Mouse (Mus musculus): ENCODE measurements at regions not wholly inside any gene's neighbourhood (a gene's known extent, or its start where the extent isn't known, plus 50 kb on each side); places are given as distances from the start of the nearest gene placed in this dataset.
"Not testable (repeated sequence)": the region's sequence is repeated elsewhere in the genome, so short reads cannot be mapped to it uniquely, and the experiment has no call there.

DNA sequence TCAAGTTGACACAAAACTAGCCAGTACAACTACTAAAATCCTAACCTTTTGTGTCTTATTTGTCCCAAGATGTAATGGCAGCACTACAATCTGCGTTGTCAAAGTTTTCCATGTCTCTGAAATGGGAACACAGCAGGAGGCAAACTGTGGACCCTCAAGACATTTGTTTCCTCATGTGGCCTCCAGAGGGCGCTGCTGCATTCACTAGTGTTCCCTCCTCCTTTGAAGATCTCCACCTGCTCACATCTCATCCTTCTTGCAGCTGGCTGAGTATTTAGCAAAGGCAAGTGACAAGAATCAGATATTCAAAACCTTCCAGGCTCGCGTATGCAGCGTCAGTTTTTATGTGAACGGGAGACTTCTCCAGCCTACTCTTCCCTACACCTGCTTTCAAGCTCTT lies 663.3 kb downstream of the Dad1 start:
- not testable (repeated sequence) for H3K36me3 ChIP-seq; H3K4me1 ChIP-seq (replicated peaks); H3K4me3 ChIP-seq (replicated peaks); H3K27me3 ChIP-seq; H3K9ac ChIP-seq (replicated peaks); H3K4me2 ChIP-seq (replicated peaks); H3K27ac ChIP-seq; ATAC-seq; H3K9me3 ChIP-seq
- 43% methylated on average over 6 of the region's 6 CpGs for WGBS

DNA sequence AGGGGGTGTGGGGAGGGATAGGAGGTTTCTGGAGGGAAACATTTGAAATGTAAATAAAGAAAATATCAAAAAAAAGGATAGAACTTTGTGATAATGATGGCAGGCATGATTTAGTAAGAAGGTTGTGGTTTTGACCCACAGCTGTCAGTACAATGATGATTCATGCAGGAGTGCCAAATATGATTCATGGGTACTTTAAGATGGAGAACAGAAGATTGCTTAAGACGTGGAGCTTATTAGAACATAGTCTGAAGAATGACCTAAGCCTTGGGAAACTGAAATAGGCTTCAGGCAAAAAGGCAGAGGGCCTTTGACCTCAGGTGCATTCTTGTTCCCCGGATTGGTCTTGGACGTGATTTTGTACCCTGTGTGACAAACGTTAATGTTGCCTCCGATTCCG lies 671.4 kb downstream of the Dad1 start:
- not testable (repeated sequence) for H3K4me3 ChIP-seq (replicated peaks); H3K27ac ChIP-seq; H3K27me3 ChIP-seq; ATAC-seq; H3K4me1 ChIP-seq (replicated peaks); H3K36me3 ChIP-seq; H3K9me3 ChIP-seq; H3K9ac ChIP-seq (replicated peaks); H3K4me2 ChIP-seq (replicated peaks)
- 94% methylated on average over 6 of the region's 6 CpGs for WGBS

DNA sequence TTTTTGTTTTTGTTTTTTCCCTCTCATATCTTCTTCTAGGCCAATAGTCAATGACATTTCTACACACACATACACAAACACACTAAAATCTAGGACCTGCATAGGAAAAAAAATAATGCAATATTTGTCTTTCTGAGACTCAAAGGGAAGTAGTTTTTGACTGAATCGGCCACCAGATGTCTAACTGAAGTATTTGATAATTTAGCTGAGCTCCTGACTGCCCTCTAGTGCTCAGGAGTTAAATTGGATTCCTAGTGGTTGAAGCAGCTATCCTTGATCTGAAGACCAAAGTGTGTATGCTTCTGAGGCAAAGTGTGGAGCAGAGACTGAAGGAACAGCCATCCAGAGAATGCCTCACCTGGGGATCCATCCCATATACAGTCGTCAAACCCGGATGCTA lies 672.2 kb downstream of the Dad1 start:
- H3K4me2 ChIP-seq (replicated peaks); H3K4me1 ChIP-seq (replicated peaks); H3K36me3 ChIP-seq; ATAC-seq; H3K9me3 ChIP-seq; H3K9ac ChIP-seq (replicated peaks); H3K4me3 ChIP-seq (replicated peaks); H3K27me3 ChIP-seq; H3K27ac ChIP-seq: not testable (repeated sequence)
- 68% methylated on average over 3 of the region's 3 CpGs for WGBS

DNA sequence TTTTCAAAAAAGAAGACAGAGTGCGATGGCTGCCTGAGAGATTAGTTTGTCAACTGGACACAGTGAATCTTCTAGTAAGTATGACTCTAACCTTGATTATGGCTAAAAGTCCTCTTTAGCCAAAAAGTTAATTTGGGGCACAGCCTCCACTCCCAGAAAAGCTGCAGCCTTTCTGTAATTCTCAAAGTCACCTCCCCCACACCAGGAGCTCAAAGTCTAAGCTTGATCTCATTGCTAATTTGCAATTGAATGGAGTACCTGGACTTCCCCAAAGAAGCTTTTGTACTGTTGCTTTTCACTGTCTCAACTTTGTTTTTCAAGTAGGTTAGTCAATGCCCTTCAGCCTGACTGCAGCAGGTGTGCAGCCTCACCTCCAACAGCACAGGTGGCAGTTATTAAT lies 677.0 kb downstream of the Dad1 start:
- not testable (repeated sequence) for H3K27me3 ChIP-seq; ATAC-seq; H3K9me3 ChIP-seq; H3K9ac ChIP-seq (replicated peaks); H3K4me1 ChIP-seq (replicated peaks); H3K4me3 ChIP-seq (replicated peaks); H3K4me2 ChIP-seq (replicated peaks); H3K27ac ChIP-seq; H3K36me3 ChIP-seq
- 93% methylated on average over 1 of the region's 1 CpGs for WGBS

DNA sequence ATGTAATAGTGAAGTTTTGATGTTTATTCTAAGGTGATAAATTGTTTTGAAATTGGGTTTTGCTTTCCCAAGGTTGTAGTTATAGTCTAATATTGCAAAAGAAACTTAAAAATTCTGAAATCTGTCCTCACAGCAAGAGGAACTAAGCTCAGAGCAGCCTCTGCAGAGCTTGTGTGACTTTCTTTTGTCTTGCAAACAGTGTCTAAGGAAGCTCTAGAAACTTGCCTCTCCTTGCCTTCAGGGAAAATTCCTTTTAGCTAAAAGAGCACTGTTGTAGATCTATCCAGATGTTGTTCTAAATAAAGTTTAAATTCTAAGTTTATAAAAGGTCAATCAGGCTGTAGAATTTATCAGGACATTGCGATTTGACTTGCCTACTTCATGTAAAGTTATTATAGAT lies 681.2 kb downstream of the Dad1 start:
- not testable (repeated sequence) for H3K4me2 ChIP-seq (replicated peaks); ATAC-seq; H3K4me1 ChIP-seq (replicated peaks); H3K9me3 ChIP-seq; H3K36me3 ChIP-seq; H3K27me3 ChIP-seq; H3K4me3 ChIP-seq (replicated peaks); H3K27ac ChIP-seq; H3K9ac ChIP-seq (replicated peaks)
- WGBS, result 88% methylated on average over 1 of the region's 1 CpGs

DNA sequence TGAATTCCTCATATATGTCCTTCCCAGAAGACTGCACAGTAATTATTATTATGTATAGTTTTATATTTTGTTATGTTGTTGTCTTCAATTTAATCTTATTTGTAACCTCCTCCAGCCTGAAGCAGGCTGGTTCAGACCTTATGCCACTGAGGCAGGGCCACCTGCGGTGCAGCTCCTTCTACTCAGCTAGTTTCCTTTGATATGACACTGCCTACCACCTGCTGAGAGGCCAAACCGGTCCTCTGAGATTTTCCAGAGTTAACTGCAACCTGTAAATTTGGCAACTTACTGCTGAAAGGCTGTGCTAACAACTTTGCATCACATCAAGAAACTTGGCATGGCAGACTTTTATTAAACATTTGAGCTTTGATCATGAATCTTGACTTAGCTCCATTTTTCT lies 691.3 kb downstream of the Dad1 start:
- no peak for ATAC-seq
- H3K4me2 ChIP-seq (replicated peaks), result no peak overlapping the region
- WGBS, result 59% methylated on average over 2 of the region's 2 CpGs

DNA sequence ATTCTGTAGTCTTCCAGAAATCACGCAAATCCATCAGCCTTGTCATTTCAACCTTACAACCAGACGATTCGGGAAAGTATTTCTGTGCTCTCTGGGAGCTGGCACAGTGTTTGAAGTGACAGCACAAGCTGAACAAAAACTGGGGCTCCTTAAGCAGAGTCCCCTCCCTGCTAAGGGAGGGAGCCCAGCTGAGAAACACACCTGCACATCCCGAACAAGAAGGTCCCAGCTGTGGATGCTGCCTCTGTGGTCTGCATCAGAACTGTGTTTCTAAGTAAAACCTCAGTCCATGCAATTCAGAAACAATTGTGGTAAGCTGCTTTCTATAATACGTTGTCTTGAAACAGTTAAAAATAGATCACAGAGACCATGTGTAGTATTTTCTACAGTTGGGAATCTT lies 693.8 kb downstream of the Dad1 start:
- not testable (repeated sequence) for H3K4me2 ChIP-seq (replicated peaks); H3K4me1 ChIP-seq (replicated peaks); H3K9me3 ChIP-seq; H3K27me3 ChIP-seq; H3K36me3 ChIP-seq; H3K9ac ChIP-seq (replicated peaks); ATAC-seq; H3K27ac ChIP-seq; H3K4me3 ChIP-seq (replicated peaks)
- 83% methylated on average over 5 of the region's 5 CpGs for WGBS

More for the DNA sequence above, 691.3 kb downstream of the Dad1 start:
- no peaks in the 10 kb centered on the region for H3K4me1 ChIP-seq (replicated peaks)
- no peaks in the 10 kb centered on the region for H3K27me3 ChIP-seq
- H3K9me3 ChIP-seq, result no peaks in the 10 kb centered on the region
- no peak overlapping the region for H3K4me3 ChIP-seq (replicated peaks)
- no peaks in the 10 kb centered on the region for H3K36me3 ChIP-seq
- H3K9ac ChIP-seq (replicated peaks), result no peak overlapping the region
- H3K27ac ChIP-seq, result no peak overlapping the region

DNA sequence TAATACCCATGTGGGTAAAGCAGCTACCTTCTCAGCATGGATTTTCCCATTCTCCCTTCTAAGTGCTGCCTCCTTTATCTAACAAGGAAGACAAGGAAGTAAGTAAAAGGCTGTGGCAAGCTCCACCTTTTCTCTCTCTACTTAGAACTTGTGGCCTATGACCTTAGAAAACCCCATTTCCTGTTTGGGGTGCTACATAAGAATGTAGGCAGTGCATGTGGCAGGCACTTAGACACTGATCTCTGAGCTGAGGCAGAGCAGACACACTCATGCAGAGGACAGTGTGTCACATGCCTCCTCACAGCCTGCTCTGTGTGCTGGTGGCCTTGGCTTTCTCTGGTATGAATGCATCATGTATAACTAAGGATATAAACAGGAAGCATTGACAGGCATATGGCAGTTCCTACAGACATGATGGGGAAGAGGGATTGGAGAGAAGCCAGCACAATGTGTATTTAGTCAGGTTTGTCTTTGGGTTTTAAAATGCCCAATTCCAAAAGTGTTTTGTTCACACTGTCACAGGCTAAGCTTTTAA lies 694.5 kb downstream of the Dad1 start:
- not testable (repeated sequence) for H3K4me1 ChIP-seq (replicated peaks); H3K36me3 ChIP-seq; H3K4me2 ChIP-seq (replicated peaks); H3K27me3 ChIP-seq; H3K9me3 ChIP-seq; ATAC-seq; H3K9ac ChIP-seq (replicated peaks); H3K27ac ChIP-seq; H3K4me3 ChIP-seq (replicated peaks)

DNA sequence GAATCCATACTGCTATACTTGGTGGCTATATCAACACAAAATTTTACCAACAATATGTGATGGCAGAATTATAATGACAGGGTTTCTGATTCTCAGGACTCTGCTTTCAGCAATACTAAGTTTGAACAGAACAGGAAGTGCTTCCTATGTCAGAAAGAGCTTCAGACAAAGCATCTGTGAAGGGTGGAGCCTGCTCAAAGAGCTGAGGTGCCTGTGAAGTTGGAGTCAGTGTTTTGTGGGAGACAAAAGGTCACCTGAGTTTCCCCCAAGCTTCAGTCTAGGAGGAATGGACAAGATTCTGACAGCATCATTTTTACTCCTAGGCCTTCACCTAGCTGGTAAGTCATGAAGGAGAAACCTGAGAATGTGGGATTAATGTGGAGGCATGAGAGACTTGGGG lies 700.1 kb downstream of the Dad1 start:
- no peak overlapping the region for H3K4me3 ChIP-seq (replicated peaks)
- no peaks in the 10 kb centered on the region for H3K27me3 ChIP-seq
- no peak overlapping the region for H3K27ac ChIP-seq
- no peak for ATAC-seq
- H3K4me2 ChIP-seq (replicated peaks), result no peak overlapping the region
- no peaks in the 10 kb centered on the region for H3K36me3 ChIP-seq
- no peak overlapping the region for H3K9ac ChIP-seq (replicated peaks)
- H3K4me1 ChIP-seq (replicated peaks), result no peaks in the 10 kb centered on the region
- H3K9me3 ChIP-seq, result no peaks in the 10 kb centered on the region

DNA sequence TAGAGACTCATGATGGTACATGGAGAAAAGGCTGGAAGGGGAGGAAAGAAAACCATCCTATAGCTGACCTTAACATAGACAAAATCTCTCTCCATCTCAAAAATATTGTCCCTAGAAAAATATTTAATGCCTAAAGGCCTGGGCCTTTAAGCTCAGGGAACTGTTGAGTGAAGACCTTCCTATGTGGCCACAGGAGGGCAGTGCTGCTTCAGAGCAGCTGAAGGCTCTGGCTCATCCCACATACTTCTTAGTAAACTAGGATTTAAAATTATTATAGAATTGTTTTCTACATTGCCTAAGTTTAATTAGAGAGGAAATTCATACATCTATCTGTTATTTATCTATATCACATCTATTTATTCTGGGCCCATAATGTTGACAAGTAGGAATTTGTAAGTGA lies 706.5 kb downstream of the Dad1 start:
- not testable (repeated sequence) for H3K9me3 ChIP-seq; H3K27me3 ChIP-seq; H3K36me3 ChIP-seq; H3K4me2 ChIP-seq (replicated peaks); ATAC-seq; H3K4me1 ChIP-seq (replicated peaks); H3K9ac ChIP-seq (replicated peaks); H3K4me3 ChIP-seq (replicated peaks); H3K27ac ChIP-seq

DNA sequence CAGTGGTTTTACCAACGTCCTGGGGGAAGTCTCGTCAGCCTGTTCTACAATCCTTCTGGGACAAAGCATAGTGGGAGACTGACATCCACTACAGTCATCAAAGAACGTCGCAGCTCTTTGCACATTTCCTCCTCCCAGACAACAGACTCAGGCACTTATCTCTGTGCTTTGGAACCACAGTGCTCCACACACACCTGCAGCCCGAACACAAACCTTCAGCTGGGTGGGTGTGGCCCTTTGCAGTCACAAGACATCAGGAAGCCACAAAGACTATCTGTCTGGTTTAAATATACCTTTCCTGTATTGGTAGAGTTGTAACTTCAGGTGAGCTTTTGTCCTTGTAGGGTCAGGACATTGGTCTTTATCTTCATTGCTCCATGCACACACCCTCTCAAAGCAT lies 708.6 kb downstream of the Dad1 start:
- no peaks in the 10 kb centered on the region for H3K4me1 ChIP-seq (replicated peaks)
- H3K9ac ChIP-seq (replicated peaks), result no peak overlapping the region
- H3K4me2 ChIP-seq (replicated peaks), result no peak overlapping the region
- no peak overlapping the region for H3K4me3 ChIP-seq (replicated peaks)
- no peak overlapping the region for H3K27ac ChIP-seq
- WGBS, result 67% methylated on average over 5 of the region's 5 CpGs
- no peaks in the 10 kb centered on the region for H3K9me3 ChIP-seq
- H3K27me3 ChIP-seq, result no peaks in the 10 kb centered on the region
- H3K36me3 ChIP-seq, result no peaks in the 10 kb centered on the region
- ATAC-seq, result no peak

DNA sequence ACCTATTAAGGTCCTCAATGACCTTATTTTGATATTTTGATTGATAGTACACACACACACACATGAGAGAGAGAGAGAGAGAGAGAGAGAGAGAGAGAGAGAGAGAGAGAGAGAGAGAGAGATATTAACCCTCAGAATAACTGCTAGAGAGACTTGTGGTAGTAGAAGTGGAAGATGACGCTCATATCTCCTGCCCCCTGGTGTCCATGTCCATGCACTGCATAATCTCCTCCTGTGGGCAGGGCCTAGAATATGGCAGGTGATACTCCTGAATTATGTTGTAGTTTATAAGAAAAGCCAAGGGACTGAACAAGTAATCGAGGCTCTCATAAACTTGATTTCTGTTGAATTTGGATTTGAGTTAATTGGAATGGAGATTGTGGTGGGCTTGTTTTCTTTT lies 712.3 kb downstream of the Dad1 start:
- not testable (repeated sequence) for H3K9me3 ChIP-seq; ATAC-seq; H3K9ac ChIP-seq (replicated peaks); H3K27me3 ChIP-seq; H3K4me2 ChIP-seq (replicated peaks); H3K36me3 ChIP-seq; H3K4me1 ChIP-seq (replicated peaks); H3K27ac ChIP-seq; H3K4me3 ChIP-seq (replicated peaks)
- 58% methylated on average over 2 of the region's 2 CpGs for WGBS

DNA sequence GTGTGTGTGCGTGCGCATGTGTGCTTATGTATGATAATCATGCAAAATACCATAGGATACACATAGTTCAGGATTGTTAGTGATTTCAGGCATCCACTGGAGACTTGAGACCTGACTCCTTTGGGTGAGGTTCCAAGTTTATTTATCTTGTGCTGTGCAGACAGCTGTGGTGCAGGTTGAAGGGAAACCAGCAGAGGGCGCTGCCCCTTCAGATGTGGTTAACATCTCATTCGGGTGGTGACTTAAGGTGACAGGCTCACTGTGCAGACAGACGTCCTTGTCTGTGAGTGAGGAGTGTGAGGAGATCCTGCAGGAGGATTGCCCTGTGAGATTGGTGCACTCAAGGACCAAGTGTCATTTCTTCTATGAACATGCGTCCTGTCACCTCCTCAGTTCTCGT lies 716.0 kb downstream of the Dad1 start:
- H3K9me3 ChIP-seq; H3K4me2 ChIP-seq (replicated peaks); H3K27ac ChIP-seq; H3K4me1 ChIP-seq (replicated peaks); H3K9ac ChIP-seq (replicated peaks); ATAC-seq; H3K36me3 ChIP-seq; H3K27me3 ChIP-seq; H3K4me3 ChIP-seq (replicated peaks): not testable (repeated sequence)
- 59% methylated on average over 7 of the region's 7 CpGs for WGBS

DNA sequence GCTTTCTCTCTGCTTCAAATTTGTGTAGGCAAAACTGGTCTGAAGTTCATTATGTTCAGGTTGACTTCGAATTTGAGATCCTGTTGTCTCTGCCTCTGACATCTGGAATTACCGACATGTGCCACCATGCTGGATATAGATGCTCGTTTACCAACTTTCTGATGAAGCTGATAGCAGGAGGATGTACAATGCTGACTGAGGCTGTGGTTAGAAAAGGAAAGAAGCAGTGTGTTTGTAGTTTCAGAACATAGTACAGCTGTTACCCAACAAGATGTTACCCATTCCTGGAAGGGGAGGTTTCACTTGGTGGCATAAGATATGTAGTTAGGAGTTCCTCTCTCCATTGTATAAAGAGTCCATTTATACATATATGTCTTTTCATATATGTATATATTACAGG lies 730.5 kb downstream of the Dad1 start:
- H3K27ac ChIP-seq; H3K4me1 ChIP-seq (replicated peaks): not testable (repeated sequence)

More for the DNA sequence above, 730.5 kb downstream of the Dad1 start:
- not testable (repeated sequence) for ATAC-seq; H3K4me2 ChIP-seq (replicated peaks); H3K27me3 ChIP-seq; H3K9ac ChIP-seq (replicated peaks); H3K4me3 ChIP-seq (replicated peaks); H3K36me3 ChIP-seq; H3K9me3 ChIP-seq
- WGBS, result no CpG with 5 or more reads among the region's 3 CpGs

Data from midbrain, embryonic 13.5 days (tissue).